Mouse (Mus musculus): ENCODE data around the gene H2al2a.

Gene H2al2a

DNA sequence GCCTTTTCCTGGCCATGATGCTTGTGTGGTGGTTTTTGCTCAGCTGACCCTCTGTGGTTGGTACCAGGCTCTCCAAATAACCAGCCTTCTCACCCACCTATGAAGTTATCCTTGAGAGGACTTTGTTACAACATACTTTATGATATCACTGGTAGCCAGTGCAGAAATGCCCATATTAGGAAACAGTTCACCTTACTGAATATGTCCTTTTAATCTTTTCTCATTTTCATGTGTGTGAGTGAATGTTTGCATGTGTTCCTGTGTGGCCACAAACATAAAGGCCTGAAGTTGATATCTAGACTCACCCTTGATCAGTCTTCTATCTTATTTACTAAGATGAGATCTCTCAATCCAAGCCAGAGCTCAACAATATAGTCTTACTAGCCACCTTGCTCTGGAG lies at the start of gene H2al2a:
H2al2a (minus strand) TSS at position 101 of the 400 bp plus-strand sequence.
- no peak for DNase-seq (ENCODE audit: low spot score)

GRCm38 (mm10) chr2:18046186-18046585 lies 49.4 kb upstream of the H2al2a start:
- no peak for DNase-seq (ENCODE audit: low spot score)

DNA sequence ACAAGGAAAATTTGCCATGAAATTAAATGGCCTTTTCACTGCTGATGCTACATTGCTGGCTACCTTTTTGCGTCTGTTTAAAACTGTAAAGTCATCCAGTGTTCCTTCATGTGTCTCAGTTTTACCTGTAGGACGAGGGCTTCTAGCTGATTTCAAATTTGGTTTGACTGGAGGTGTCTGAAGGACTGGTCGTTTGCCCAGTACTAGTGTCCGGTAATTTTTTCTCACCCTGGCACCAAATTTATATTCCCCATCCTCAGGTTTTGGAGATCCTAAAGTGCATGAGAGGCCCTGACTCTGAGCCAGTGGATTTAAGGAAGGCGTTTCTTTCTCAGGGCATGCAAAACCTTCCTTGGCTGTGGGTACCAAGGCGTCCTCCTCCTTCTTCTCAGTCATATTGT lies 49.0 kb upstream of the H2al2a start:
- DNase-seq (ENCODE audit: low spot score) = no peak

- no peak for DNase-seq (ENCODE audit: low spot score)
Observed at GRCm38 (mm10) chr2:18045143-18045780, 48.5 kb upstream of the H2al2a start.

DNA sequence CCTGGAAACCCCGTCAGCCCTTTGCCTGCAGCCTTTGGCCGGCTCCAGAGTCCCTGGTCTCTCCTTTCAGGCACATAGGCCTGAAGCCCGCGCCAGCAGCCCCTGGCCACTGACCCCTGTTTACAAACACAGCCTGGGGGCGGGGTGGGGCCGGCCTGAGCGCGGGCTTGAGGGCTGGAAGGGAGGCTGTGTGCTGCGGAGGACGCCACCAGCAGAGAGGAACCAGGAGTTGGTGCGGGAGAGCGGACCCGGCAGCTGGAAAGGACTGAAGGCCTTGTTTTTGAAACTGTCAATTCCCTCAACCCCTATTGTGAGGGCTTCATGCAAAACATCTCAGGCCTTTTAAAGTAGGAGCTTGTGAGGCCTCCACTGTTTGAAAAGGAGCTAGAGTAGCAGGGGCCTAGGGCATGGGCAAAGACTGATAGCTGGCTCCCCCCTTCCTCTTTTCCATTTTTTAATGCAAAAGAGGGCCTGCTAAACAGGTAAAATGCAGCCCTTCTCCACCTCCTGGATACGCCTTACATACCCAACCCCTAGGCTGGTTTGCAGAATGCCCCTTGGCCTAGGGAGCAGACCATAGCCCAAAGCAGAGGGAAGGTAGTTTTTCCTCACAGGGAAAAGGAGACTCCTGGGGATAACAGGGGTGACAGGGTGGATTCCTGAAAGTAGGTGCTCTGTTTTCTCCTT lies 44.6 kb upstream of the H2al2a start:
- DNase-seq (ENCODE audit: low spot score) = no peak

- no peak for DNase-seq (ENCODE audit: low spot score)
Observed at GRCm38 (mm10) chr2:18040347-18041160, 43.8 kb upstream of the H2al2a start.

GRCm38 (mm10) chr2:18039566-18040290 lies 43.0 kb upstream of the H2al2a start:
- DNase-seq (ENCODE audit: low spot score) = no peak

GRCm38 (mm10) chr2:18038895-18039371 lies 42.2 kb upstream of the H2al2a start:
- no peak for DNase-seq (ENCODE audit: low spot score)

DNA sequence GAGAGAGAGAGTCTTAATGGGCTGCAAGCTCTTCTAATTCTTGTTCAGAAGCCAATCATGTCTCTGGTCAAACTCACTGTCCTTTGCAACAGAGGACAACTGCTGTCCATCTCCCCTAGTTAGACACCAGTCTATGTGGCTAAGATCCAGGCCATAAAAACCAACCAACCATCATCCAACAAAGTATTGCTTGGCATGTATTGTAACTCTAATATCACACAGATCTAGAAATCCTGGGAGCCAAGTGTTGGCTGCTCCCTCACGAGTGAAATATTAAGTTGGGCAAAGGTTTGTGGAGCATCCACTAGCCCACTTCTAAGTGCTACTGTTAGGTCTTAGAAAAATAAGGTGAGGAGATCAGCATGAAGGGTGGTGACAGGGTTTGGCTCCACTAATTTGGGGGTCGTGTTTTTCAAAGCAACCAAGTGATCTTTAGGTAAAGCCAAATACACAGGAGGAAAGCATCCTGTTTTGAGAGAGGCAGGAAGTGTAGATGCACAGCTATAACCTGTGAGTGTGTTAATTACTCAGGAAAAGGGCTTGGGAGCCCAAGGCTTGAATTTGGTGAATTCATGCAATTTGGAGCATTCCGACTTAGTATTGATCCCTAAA lies 41.5 kb upstream of the H2al2a start:
- DNase-seq (ENCODE audit: low spot score) = no peak

GRCm38 (mm10) chr2:18037491-18037890 lies 40.7 kb upstream of the H2al2a start, which contains the start of gene A930004D18Rik:
TSS of gene A930004D18Rik (minus strand) at chr2:18037737.
- DNase-seq (ENCODE audit: low spot score) = no peak

GRCm38 (mm10) chr2:18034371-18035250 lies 37.9 kb upstream of the H2al2a start:
- no peak for DNase-seq (ENCODE audit: low spot score)

GRCm38 (mm10) chr2:18033166-18034108 lies 36.7 kb upstream of the H2al2a start:
- DNase-seq (ENCODE audit: low spot score) = no peak

- DNase-seq (ENCODE audit: low spot score) = no peak
Observed at GRCm38 (mm10) chr2:18032538-18032895, 35.8 kb upstream of the H2al2a start.

GRCm38 (mm10) chr2:18031831-18032537 lies 35.2 kb upstream of the H2al2a start:
- DNase-seq (ENCODE audit: low spot score) = no peak

DNA sequence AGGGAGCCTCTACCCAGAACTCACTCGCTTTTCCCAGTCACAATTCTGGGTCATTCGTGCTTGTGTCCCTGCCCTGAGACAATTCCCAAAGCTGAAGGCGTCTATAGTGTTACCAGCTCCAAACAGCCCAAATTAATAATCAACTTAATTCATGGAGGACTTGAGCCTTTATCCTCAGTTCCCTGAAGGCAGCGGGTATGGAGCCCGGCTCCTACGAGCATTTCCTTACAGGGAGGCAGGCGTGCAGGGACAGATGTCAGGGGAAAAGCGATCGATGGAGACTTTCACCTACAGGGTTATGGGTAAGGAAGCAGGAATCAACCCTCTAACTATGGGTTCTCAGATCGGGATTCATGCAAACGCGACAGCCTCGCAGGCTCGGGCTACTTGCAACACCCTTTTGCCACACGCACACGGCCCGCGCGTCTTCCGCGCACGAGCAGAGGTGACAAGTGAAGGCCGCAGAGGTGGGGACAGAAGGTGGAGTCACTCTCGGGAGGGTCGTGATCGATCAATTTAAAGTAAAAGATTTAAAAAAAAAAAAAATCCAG lies 34.6 kb upstream of the H2al2a start:
- no peak for DNase-seq (ENCODE audit: low spot score)

- no peak for DNase-seq (ENCODE audit: low spot score)
Observed at GRCm38 (mm10) chr2:18030581-18030980, 33.8 kb upstream of the H2al2a start.

DNA sequence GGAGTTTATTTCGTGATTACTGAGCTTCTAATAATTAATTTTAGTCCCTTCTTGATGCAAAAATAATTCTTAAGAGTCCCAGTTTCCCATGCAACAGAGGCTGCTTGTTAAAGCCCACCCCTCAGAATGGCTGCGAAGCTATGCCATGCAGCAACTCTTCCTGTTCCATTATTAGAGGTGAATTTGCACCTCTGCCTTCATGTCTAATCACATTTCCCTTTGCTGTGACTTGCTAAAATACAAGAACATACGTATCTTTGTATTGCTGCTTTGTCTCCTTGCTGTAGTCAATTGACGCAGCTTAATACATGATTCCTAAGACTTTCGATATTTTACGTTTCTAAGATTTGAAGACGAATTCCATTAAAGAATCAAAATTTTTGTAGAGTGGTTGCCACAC lies 32.9 kb upstream of the H2al2a start:
- no peak for DNase-seq (ENCODE audit: low spot score)
